Mouse (Mus musculus): ENCODE data around the gene Chrm4. TPM values are rescaled to one million over a fixed set of nuclear protein-coding genes. Genes with fewer than 3 reads are reported as not detected.
A peak's percentile ranks its signal among the peaks of the same experiment; 100 is the strongest.

The Chrm4 gene
- polyA plus RNA-seq, 1 experiment from 2014 or later, result not detected

DNA sequence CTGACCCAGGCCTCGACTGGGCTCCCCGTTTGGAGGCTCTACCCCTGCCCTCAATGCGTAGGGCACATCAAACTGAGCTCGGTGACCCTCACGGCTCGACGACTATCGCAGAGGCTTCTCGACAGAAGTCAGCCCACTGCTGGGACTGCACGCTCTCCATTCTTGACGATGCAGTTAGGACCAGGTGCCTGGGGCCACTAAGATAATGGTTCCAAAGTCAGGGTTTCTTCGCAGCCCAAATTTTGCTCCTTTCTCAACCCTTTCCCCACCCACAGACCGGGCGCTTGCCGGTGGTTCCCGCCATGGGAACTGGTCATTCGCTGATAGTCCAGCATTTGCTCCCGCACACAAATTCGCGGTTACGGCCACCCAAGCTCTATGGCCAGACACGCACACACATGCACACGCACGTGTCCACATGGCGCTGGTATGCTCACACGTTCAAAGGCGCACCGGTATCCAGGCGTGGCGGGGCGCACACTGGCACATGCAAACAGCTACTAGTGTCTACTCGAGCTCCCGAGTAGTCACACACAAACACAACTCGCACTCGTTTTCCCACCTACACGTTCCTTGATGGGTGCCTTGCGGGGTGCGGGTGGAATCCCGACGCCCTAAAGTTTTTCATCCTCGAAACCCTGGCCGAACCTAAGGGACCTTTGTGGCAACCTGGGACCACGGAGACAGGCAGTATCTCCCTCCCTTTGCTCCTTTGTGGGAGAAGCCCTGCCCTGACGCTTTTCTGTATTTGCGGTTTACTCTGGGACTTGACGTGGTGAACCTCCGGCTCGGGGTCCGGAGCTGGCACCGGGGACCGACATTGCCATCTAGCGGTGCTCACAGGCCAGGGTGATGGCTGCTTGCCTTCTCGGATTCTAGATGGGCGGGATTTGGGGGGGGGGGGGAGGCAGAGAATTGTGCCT lies 3.4 kb upstream of the Chrm4 start:
- no peak for ATAC-seq (ENCODE audit: borderline replicate concordance, extremely low read depth, low FRiP score, low TSS enrichment)
- Histone ChIP-seq H3K4me1 (peaks cover 37% of the 10 kb centered on the region), H3K9ac (no peak overlapping the region), H3K27me3 (peaks cover 48% of the 10 kb centered on the region), H3K27ac (no peak overlapping the region), H3K36me3 (0 out of 2 replicates have a peak, but pooled peaks cover 1% of the 10 kb centered on the region), H3K4me2 (peak overlapping the region; percentile 98), H3K9me3 (no peaks in the 10 kb centered on the region), H3K4me3 (peak overlapping the region; percentile 30)
- WGBS, result 5% methylated on average over 54 of the region's 54 CpGs

DNA sequence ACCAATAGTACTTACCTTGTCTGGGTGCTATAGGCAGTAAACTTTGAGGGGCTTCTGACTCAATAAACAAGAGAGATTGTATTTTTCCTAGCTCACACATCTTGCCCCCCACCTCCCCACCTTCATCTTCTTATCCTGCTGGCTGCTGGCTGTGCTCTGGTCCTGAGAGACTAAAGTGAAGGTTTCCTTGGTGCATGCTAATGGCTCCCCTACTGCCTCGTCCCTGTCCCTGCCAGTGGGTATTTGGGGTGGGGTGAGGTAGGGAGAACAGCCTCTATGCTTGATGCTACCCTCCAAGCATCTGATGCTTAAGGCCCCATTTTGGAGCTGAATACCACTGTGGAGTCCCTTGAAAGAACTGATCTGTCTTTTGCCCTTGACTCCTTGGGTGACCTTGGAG lies 2.3 kb upstream of the Chrm4 start:
- no peak overlapping the region for H3K4me2 ChIP-seq
- no peak overlapping the region for H3K27ac ChIP-seq
- no peak overlapping the region for H3K9ac ChIP-seq
- 0 out of 2 replicates have a peak, but pooled peaks cover 5% of the 10 kb centered on the region for H3K36me3 ChIP-seq
- peaks cover 48% of the 10 kb centered on the region for H3K27me3 ChIP-seq
- 63% methylated on average over 1 of the region's 1 CpGs for WGBS
- H3K9me3 ChIP-seq, result no peaks in the 10 kb centered on the region
- no peak overlapping the region for H3K4me3 ChIP-seq
- peaks cover 41% of the 10 kb centered on the region for H3K4me1 ChIP-seq
- no peak for ATAC-seq (ENCODE audit: borderline replicate concordance, extremely low read depth, low FRiP score, low TSS enrichment)

DNA sequence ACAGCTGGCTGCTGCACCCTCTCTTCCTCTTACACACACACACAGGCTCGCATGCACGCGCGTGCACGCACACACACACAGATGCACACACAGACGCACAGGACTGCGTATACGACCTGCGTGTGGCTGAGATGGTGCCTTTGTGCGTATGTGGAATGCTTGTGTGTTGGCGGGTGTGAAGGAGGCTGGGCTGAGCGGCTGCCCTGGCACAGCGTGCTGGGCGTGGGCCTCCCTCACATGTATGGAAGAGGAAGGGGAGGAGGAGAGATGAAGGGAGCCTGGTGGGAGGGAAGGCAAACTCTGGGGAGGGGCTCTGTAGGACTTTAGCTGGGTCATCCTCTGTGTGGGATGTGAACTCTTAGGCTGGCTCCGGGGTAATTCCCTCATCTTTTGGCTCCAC lies 1.6 kb upstream of the Chrm4 start:
- Histone ChIP-seq H3K9me3 (no peaks in the 10 kb centered on the region), H3K4me2 (no peak overlapping the region), H3K9ac (no peak overlapping the region), H3K4me3 (no peak overlapping the region), H3K36me3 (0 out of 2 replicates have a peak, but pooled peaks cover 5% of the 10 kb centered on the region), H3K27me3 (peaks cover 47% of the 10 kb centered on the region), H3K27ac (no peak overlapping the region), H3K4me1 (peaks cover 48% of the 10 kb centered on the region)
- 67% methylated on average over 15 of the region's 15 CpGs for WGBS
- no peak for ATAC-seq (ENCODE audit: borderline replicate concordance, extremely low read depth, low FRiP score, low TSS enrichment)

DNA sequence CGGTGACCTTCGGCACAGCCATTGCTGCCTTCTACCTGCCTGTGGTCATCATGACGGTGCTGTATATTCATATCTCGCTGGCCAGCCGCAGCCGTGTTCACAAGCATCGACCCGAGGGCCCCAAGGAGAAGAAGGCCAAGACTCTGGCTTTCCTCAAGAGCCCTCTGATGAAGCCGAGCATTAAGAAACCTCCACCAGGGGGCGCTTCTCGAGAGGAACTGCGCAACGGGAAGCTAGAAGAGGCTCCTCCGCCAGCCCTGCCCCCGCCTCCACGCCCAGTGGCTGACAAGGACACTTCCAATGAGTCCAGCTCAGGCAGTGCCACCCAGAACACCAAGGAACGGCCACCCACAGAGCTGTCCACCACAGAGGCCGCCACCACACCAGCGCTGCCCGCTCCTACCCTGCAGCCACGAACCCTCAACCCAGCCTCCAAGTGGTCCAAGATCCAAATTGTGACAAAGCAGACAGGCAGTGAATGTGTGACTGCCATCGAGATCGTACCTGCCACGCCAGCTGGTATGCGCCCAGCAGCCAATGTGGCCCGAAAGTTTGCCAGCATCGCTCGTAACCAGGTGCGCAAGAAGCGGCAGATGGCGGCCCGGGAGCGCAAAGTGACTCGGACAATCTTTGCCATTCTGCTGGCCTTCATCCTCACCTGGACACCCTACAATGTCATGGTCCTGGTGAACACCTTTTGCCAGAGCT lies 931 bp downstream of the Chrm4 start:
- WGBS, result 40% methylated on average over 34 of the region's 34 CpGs
- Histone ChIP-seq H3K9me3 (no peaks in the 10 kb centered on the region), H3K4me1 (peaks cover 46% of the 10 kb centered on the region), H3K36me3 (0 out of 2 replicates have a peak, but pooled peaks cover 5% of the 10 kb centered on the region), H3K9ac (no peak overlapping the region), H3K4me2 (peak overlapping the region; percentile 28), H3K27ac (no peak overlapping the region), H3K27me3 (peaks cover 22% of the 10 kb centered on the region), H3K4me3 (no peak overlapping the region)
- ATAC-seq (ENCODE audit: borderline replicate concordance, extremely low read depth, low FRiP score, low TSS enrichment), result no peak

DNA sequence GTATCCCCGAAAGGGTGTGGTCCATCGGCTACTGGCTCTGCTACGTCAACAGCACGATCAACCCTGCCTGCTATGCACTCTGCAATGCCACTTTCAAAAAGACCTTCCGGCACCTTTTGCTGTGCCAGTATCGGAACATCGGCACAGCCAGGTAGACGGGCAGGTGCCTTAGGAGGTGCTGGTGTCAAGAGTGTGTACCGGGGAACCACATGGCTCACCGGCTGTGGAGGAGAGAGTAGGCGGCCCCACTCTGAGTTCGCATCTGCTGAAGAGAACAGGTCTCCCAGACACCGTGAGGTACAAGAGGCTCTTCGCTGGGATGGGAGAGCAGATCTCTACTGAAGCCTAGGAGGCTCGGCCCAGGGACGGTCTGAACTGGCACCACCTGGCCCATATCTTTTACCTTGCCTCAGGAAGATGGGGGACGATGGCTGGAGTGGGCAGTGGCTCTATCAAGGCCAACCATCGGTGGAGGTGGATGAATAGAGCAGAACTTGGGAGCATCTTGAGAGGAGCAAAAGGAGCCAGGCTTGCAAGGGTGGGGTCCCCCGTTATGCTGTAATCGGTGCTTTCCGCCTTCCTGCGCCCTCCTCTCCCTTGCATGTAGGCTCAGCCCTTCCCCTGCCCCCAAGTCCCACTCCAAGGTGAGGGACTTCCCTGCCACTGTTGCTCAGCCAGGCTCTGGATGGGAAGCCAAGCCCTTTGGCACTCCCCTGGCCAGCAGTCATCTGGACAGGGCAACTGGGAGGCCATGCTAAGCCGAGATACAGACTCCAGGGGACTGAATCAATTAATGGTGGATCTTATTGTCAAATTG lies 1.7 kb downstream of the Chrm4 start:
- Histone ChIP-seq H3K4me1 (peaks cover 46% of the 10 kb centered on the region), H3K9me3 (no peaks in the 10 kb centered on the region), H3K27me3 (peaks cover 14% of the 10 kb centered on the region), H3K4me3 (no peak overlapping the region), H3K36me3 (0 out of 2 replicates have a peak, but pooled peaks cover 5% of the 10 kb centered on the region), H3K27ac (no peak overlapping the region), H3K4me2 (no peak overlapping the region), H3K9ac (no peak overlapping the region)
- 66% methylated on average over 23 of the region's 23 CpGs for WGBS
- no peak for ATAC-seq (ENCODE audit: borderline replicate concordance, extremely low read depth, low FRiP score, low TSS enrichment)

DNA sequence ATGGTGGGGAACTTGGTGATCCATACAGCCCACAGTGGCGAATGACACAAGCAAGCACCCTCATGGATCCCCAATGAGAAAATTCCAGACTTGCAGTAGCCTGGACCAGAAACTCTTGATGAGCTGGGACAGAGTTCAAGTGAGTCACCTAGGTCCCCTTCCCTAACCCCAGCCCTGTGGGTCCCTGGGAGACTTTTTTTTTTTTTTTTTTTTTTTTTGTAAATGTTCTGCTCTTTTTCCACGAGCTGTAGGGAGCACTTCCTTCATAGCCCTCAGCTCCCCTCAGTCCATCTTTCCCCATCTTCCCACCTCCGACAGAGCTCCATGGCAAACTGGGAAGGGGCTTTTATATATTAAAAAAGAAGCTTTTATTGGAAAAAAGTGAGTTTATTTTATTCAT lies 2.4 kb downstream of the Chrm4 start:
- ATAC-seq (ENCODE audit: borderline replicate concordance, extremely low read depth, low FRiP score, low TSS enrichment), result no peak
- WGBS, result 51% methylated on average over 3 of the region's 3 CpGs
- H3K9me3 ChIP-seq, result no peaks in the 10 kb centered on the region
- no peak overlapping the region for H3K27ac ChIP-seq
- H3K9ac ChIP-seq, result no peak overlapping the region
- peaks cover 7% of the 10 kb centered on the region for H3K27me3 ChIP-seq
- peaks cover 44% of the 10 kb centered on the region for H3K4me1 ChIP-seq
- 0 out of 2 replicates have a peak, but pooled peaks cover 8% of the 10 kb centered on the region for H3K36me3 ChIP-seq
- H3K4me3 ChIP-seq, result peak overlapping the region; percentile 71; the same call in 1 of the 2 replicates
- no peak overlapping the region for H3K4me2 ChIP-seq

DNA sequence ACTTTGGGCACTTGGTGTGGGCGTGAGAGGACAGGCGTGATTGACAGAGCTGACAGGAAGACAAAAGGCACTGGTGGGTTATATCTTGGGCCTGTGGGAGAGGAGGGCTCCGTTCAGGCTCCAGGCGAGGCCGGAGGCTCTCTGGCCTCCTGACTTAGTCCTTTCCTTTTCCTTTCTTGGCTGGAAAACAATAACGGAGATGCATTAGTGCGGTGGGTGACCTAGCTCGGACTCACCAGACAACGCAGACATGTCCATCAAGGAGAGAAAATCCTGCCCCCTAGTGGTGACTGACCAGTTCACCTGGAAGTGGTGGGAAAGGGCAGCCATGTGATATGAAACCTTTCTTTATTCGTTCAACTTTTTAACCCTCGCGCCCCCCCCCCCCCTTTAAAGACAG lies 2.9 kb downstream of the Chrm4 start:
- ATAC-seq (ENCODE audit: borderline replicate concordance, extremely low read depth, low FRiP score, low TSS enrichment), result no peak
- no peak overlapping the region for H3K27ac ChIP-seq

DNA sequence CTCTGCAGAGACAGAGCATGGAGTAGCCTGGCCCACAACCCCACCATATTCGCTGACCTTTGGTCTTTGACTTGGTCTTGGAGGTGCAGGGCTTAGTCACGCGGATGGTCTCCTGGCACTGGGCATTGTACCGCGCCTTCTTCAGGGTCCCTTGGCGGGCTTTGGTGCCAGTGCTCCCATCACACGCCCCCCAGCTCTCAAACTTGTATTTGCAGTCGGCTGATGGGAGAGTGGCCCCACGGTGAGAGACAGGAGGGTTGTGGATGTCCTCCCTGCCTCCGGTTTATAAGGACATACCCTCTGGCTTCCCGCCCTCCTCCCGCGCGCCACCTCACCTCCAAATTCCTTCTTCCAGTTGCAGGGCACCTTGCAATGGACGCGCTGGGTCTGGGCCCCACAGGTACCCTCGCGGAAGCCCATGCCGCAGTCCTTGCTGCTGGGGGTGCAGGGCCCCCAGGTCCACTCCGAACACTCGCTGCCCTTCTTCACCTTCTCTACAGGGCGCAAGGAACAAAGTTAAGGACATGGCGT lies 3.8 kb downstream of the Chrm4 start:
- Histone ChIP-seq H3K4me3 (peak overlapping the region; percentile 71), H3K27me3 (no peaks in the 10 kb centered on the region; the same call in 1 of the 2 replicates), H3K9me3 (no peaks in the 10 kb centered on the region), H3K4me2 (peak overlapping the region; percentile 76), H3K27ac (peak overlapping the region; percentile 94), H3K4me1 (peaks cover 44% of the 10 kb centered on the region), H3K9ac (peak overlapping the region; percentile 83), H3K36me3 (peaks cover 20% of the 10 kb centered on the region; the same call in 1 of the 2 replicates)
- 1% methylated on average over 23 of the region's 23 CpGs for WGBS
- ATAC-seq (ENCODE audit: borderline replicate concordance, extremely low read depth, low FRiP score, low TSS enrichment), result no peak

More for the DNA sequence above, 2.9 kb downstream of the Chrm4 start:
- Histone ChIP-seq H3K9ac (peak overlapping the region; percentile 83; the same call in 1 of the 2 replicates), H3K36me3 (peaks cover 13% of the 10 kb centered on the region; the same call in 1 of the 2 replicates), H3K4me1 (peaks cover 44% of the 10 kb centered on the region), H3K9me3 (no peaks in the 10 kb centered on the region), H3K27me3 (peaks cover 2% of the 10 kb centered on the region), H3K4me3 (peak overlapping the region; percentile 71), H3K4me2 (peak overlapping the region; percentile 76)
- WGBS, result 10% methylated on average over 12 of the region's 12 CpGs

DNA sequence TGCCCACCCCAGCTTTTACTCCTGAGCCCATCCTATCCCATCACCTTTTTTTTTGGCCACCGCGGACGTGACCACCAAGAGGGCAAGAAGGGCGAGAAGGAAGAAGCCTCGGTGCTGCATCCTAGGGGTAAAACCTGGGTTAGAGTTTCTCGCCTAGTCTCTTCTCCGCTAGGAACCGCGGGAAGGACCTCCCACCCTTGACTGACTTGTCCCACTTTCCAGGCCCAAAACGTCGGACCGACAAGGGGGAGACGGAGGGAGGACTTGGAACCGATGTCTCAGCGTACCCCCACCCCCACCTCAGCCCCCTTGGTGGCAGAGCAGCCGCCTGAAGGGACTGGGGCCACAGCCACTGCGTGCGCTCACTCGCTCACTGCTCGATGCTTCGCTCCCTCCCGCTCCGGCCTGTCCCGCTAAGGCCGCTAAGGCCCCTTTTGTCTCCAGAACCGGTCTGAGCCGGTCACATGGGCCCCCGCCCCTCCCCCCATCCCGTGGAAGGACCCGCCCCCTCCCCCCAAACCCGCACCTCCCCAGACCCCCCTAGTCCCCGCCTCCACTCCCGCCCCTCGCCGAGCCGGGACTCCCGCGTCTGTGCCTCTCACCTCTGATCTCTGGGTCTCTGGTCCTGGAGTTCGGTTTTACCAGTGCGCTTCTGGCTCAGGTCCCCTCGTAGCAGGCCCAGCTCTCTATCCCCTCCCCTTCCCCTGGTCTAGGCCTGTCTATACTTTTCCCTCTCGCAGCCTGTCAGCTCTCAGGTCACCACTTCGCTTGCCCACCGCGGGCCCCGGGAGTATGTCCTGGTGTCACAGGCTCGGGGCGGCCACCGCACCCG lies 4.5 kb downstream of the Chrm4 start:
- peak overlapping the region; percentile 94 for H3K27ac ChIP-seq
- WGBS, result 2% methylated on average over 42 of the region's 50 CpGs

DNA sequence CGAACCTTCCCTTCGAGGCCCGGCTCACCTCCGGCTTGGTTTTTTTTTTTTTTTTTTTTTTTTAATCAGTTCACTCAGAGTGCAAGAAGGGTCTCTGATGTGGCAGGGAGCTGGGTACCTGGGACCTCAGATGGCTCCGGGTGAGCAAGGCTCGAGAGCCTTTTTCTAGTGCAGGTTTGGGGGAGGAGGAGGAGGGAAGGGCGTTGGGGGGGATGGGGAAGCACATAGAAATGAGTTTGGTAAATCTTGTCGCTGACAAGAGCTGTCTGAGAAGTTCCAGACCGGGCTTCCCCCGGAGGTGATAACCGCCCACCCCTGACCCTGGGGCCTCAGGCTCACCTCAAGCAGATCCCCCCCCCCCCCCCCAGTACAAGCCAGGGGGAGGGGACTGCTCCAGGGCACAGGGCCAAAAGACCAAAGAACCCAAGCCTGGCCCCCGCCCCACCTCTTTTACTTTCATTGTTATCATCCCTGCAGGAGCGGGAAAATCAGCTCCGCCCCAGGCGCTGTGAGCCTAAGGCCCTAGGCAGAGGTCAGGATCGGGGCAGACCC lies 5.2 kb downstream of the Chrm4 start, which contains the start of gene Mdk:
TSS of gene Mdk (minus strand) at position 138 of the 552 bp plus-strand sequence.
- 7% methylated on average over 14 of the region's 16 CpGs for WGBS
- peak within 1 kb of the TSS; percentile 94 for H3K27ac ChIP-seq
- ATAC-seq (ENCODE audit: borderline replicate concordance, extremely low read depth, low FRiP score, low TSS enrichment), result no peak

More for the DNA sequence above, 4.5 kb downstream of the Chrm4 start:
- ATAC-seq (ENCODE audit: borderline replicate concordance, extremely low read depth, low FRiP score, low TSS enrichment), result peak; percentile 77
- Histone ChIP-seq H3K4me1 (peaks cover 44% of the 10 kb centered on the region), H3K36me3 (peaks cover 27% of the 10 kb centered on the region; the same call in 1 of the 2 replicates), H3K4me2 (peak overlapping the region; percentile 76), H3K9ac (peak overlapping the region; percentile 83), H3K4me3 (peak overlapping the region; percentile 71), H3K9me3 (no peaks in the 10 kb centered on the region), H3K27me3 (no peaks in the 10 kb centered on the region; the same call in 1 of the 2 replicates)

More for the DNA sequence above, 5.2 kb downstream of the Chrm4 start, which contains the start of gene Mdk:
- Histone ChIP-seq H3K4me2 (peak within 1 kb of the TSS; percentile 76), H3K4me1 (peaks cover 44% of the 10 kb centered on the region), H3K27me3 (no peaks in the 10 kb centered on the region), H3K9ac (peak within 1 kb of the TSS; percentile 83), H3K9me3 (no peaks in the 10 kb centered on the region), H3K4me3 (peak within 1 kb of the TSS; percentile 71), H3K36me3 (peaks cover 33% of the 10 kb centered on the region; the same call in 1 of the 2 replicates)

All from lung, embryonic 15.5 days (tissue).